Mouse (Mus musculus) kidney, adult 8-10 months (tissue): ENCODE data around the gene Ngfr.

Source experiments
- DNase-seq, 2 experiments: peaks; one replicate each; pipeline ENCODE4 v3.0.0; 2022

Gene Ngfr

GRCm38 (mm10) chr11:95563849-95564248 lies 23.7 kb downstream of the Ngfr start:
- no peak for DNase-seq

- peak; percentile 52 to 67 for DNase-seq
These were observed 26.8 kb downstream of the Ngfr start for GRCm38 (mm10) chr11:95560773-95561172.

GRCm38 (mm10) chr11:95559761-95560160 lies 27.8 kb downstream of the Ngfr start:
- DNase-seq, result no peak

GRCm38 (mm10) chr11:95557719-95558118 lies 29.8 kb downstream of the Ngfr start:
- no peak for DNase-seq

GRCm38 (mm10) chr11:95557032-95557431 lies 30.5 kb downstream of the Ngfr start:
- DNase-seq, result no peak

GRCm38 (mm10) chr11:95555279-95555678 lies 32.3 kb downstream of the Ngfr start:
- no peak for DNase-seq

- no peak for DNase-seq
These were observed 37.1 kb downstream of the Ngfr start for GRCm38 (mm10) chr11:95550301-95551021.

- DNase-seq, result no peak
These were observed 41.3 kb downstream of the Ngfr start for GRCm38 (mm10) chr11:95546021-95546782.

- no peak for DNase-seq
These were observed 42.8 kb downstream of the Ngfr start for GRCm38 (mm10) chr11:95544546-95545327.

GRCm38 (mm10) chr11:95540637-95541385 lies 46.7 kb downstream of the Ngfr start:
- DNase-seq, result no peak

GRCm38 (mm10) chr11:95538378-95539104 lies 49.0 kb downstream of the Ngfr start:
- DNase-seq, result peak; percentile 39 to 49

- peak; percentile 78 to 86 for DNase-seq
These were observed 53.9 kb downstream of the Ngfr start for GRCm38 (mm10) chr11:95533484-95534160.

- no peak for DNase-seq
These were observed 55.0 kb downstream of the Ngfr start for GRCm38 (mm10) chr11:95532353-95533072.

- no peak for DNase-seq
These were observed 59.3 kb downstream of the Ngfr start for GRCm38 (mm10) chr11:95528231-95528630.

GRCm38 (mm10) chr11:95527307-95527706 lies 60.2 kb downstream of the Ngfr start:
- DNase-seq, result no peak

GRCm38 (mm10) chr11:95521563-95521962 lies 66.0 kb downstream of the Ngfr start:
- peak; percentile 56 to 81 for DNase-seq

GRCm38 (mm10) chr11:95520456-95521072 lies 67.0 kb downstream of the Ngfr start:
- DNase-seq, result peak; percentile 75 to 86

- no peak for DNase-seq
These were observed 67.5 kb downstream of the Ngfr start for GRCm38 (mm10) chr11:95519996-95520395.

- no peak for DNase-seq
These were observed 68.2 kb downstream of the Ngfr start for GRCm38 (mm10) chr11:95519299-95519698.
